Mouse (Mus musculus): ENCODE results near the gene Fam110a.

Fam110a gene

DNA sequence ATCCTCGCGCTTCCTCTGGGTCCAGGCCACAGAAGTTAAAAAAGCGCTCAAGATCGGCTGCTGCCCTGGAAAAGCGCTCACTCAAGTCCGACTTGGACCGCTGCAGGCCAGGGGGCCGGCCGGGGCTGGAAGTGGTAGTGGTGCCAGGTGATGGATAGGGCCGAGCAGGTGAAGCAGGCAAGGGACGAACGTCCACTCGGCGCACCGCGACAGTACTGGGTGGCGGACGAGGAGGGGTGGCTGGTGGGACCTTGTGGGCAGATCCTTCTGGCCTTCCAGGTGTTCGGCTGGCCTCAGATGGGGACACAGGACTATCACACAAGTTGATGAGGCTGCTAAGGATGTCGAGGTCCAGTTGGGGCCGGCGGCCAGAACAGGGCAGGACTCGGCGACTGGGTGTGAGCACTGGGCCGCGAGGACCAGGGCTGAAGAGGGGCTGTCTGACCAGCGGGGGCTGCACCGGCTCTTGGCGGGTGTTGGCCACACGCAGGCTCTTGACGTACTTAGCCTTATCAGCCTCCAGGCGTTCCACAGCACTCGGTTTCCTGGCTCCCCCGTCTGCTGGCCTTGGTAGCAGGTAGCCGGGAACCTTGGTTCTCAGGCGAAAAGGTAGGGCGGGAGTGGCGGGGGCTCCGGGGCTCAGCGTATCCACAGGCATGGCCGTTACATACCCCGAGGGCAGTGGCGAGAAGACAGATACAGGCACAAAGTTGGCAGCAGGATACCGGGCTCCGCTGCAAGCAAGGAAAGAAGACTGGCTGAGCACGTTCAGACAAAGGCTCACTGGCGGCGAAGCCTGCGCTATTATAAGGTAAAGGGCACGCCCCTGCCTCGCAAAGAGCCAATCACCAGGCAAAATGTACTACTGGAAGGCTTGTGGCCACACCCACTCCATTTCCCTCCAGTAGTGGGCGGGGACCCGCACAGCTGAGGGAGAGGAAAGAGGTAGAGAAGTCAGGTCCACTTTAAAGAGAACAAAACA lies 9.5 kb downstream of the Fam110a start:
- DNase-seq (ENCODE audit: low spot score in 2 of 2) = peak; percentile 82 to 86

GRCm38 (mm10) chr2:151969396-151969795 lies 10.6 kb downstream of the Fam110a start:
- peak in 1 of 2 experiments; percentile 57 for DNase-seq (ENCODE audit: low spot score in 2 of 2)

DNA sequence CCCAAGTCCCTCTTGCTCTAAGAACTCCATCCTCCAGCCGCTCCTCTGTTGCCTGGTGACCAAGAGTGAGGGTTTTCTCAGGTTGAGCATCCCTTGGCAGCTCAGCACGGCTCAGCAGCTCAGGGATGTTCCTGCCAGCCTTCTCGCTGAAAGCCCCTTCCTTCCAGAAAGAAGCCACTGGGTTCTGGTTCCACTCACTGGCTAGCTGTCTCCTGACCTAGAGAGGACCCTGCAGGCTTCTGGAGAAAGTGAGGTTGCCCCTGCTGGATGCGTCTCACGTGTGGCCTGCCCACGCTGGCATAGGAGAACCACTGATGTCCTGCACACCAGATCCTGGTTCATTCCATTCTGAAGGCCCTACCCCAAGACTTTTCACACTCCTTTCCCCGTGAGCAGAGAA lies 11.0 kb downstream of the Fam110a start:
- DNase-seq (ENCODE audit: low spot score in 2 of 2) = peak in 1 of 2 experiments; percentile 54

GRCm38 (mm10) chr2:151968451-151968850 lies 11.6 kb downstream of the Fam110a start:
- no peak for DNase-seq (ENCODE audit: low spot score in 2 of 2)

- DNase-seq (ENCODE audit: low spot score in 2 of 2) = no peak
These were observed 12.2 kb downstream of the Fam110a start for GRCm38 (mm10) chr2:151967792-151968191.

DNA sequence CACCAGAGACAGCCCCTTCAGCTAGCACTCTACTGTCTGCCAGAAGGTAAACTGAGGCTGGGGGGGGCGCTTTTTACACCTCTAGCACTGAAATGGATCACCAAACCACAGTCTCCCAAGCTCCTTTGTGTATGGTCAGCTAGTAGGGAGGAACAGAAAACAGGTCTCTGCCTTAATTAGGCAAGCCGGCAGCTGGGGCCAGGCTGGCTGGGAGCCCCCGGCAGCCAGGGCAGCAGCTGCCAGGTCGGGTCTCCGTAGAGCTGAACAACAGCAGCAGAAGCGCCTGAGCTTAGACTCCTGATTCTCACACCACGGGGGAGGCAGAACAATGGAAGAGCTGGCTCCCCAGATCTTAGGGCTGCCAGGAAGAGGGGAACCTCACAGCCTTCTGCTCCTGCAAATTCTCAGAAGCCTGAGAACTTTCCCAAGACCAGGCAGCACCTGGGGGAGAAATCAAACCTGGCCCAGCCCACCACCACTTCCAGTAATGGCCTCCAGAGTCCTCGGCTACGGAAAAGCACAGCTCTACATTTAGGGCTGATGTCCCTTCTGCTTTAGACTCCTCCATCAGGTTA lies 12.8 kb downstream of the Fam110a start:
- no peak for DNase-seq (ENCODE audit: low spot score in 2 of 2)

GRCm38 (mm10) chr2:151964052-151964451 lies 16.0 kb downstream of the Fam110a start:
- DNase-seq (ENCODE audit: low spot score in 2 of 2) = no peak

- no peak for DNase-seq (ENCODE audit: low spot score in 2 of 2)
These were observed 16.7 kb downstream of the Fam110a start for GRCm38 (mm10) chr2:151963319-151963718.

- DNase-seq (ENCODE audit: low spot score in 2 of 2) = peak; percentile 72 to 81
These were observed 17.5 kb downstream of the Fam110a start for GRCm38 (mm10) chr2:151962474-151962873.

DNA sequence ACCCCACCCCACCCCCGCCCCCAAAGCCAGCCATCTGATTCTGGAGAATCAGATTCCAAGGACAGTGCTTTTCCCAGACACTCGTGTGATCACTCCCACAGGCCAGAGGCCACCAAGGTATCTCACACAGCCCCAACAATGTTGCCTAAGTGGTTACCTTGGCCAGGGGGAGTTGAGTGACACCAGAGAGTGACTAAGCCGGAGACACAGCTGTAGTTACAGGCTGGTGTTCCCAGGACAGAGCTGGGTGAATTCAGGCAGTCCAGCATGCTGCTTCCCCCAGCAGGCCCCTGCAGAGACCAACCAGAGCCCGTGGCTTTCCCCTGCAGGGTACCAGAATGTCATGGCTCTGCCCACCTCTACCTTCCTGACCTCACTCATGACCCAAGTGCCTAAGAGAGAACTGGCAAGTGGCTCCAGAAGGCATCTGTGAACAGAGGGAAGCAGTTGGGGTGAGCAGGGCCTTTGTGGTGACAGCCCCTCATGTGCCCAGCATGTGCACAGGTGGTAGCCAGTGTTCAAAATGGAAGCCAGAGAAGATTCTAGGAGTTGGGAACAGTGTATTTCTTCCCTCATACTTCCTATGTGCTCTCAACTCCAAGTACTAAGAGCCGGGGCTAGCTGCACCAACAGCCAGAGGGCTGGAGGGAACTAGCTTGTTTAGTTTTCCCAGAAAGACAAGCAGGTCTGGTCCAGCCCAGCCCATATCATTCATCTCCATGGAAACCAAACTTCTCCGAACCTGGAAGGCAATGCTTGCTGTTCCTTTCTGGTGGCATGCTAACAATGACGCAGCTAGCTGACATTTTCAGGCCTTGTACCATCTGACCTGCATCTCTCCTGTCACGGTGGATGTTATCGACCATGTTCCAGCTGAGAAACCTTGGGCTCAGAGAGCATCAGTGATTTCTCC lies 18.5 kb downstream of the Fam110a start:
- no peak for DNase-seq (ENCODE audit: low spot score in 2 of 2)

DNA sequence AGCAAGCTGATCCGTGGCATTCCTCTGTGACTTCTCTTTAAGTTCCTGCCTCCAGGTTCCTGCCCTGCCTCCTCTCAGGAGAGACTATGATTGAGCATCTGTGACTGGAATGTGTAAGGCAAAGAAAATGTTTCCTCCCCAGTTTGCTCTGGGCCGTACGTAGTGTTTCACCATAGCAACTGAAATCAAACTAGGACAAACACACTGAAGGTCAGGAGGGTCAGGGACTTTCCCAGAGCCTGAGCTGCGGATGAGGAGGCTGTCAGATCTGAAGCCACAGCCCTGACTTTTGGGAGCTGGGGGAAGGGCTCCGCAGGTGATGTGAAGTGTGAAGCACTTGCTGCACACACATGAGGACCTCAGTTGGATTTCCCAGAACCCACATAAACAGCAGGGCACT lies 20.7 kb downstream of the Fam110a start:
- no peak for DNase-seq (ENCODE audit: low spot score in 2 of 2)

GRCm38 (mm10) chr2:151956500-151957137 lies 23.4 kb downstream of the Fam110a start:
- no peak for DNase-seq (ENCODE audit: low spot score in 2 of 2)

GRCm38 (mm10) chr2:151953665-151954064 lies 26.4 kb downstream of the Fam110a start:
- DNase-seq (ENCODE audit: low spot score in 2 of 2) = no peak

- no peak for DNase-seq (ENCODE audit: low spot score in 2 of 2)
These were observed 30.8 kb downstream of the Fam110a start for GRCm38 (mm10) chr2:151949082-151949774.

- no peak for DNase-seq (ENCODE audit: low spot score in 2 of 2)
These were observed 31.7 kb downstream of the Fam110a start for GRCm38 (mm10) chr2:151948311-151948710.

GRCm38 (mm10) chr2:151947617-151948016 lies 32.4 kb downstream of the Fam110a start:
- no peak for DNase-seq (ENCODE audit: low spot score in 2 of 2)

DNA sequence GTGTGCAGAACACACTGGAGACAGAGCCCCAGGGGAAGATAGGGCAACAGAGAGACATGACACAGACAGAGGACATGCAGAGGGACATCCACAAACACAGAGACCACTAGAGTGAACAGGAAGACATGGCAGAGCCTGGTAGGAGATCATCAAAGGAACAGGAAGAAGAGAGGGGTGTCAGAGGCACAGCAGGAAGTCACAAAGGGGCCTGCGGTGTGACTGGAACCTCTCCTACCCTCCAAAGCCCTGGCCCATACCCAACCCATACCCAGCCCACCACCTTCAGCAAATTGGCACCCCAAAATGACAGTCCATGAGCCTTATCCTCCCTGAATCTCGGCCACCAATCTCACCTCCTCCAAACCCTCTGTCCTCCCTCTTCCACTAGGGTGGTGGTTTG lies 35.9 kb downstream of the Fam110a start:
- no peak for DNase-seq (ENCODE audit: low spot score in 2 of 2)

DNA sequence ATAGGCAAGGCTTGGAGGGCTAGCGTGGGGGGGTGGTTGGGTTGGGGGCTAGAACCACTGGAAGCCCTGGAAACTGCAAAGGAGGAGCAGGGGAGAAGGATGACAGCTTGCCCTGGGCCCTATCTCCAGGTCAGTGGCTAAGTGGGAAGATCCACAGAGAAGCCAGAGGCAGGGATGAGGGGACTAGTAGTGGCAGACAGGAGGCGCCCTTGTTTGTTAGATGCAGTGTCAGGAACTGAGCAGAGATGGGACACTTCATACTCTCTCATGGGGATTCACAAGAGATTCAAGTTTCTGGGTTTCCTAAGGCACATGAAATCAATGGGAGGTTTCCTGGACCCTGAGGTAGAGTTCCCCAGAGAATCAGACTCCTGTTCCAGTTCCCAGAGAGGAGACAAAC lies 38.8 kb downstream of the Fam110a start:
- DNase-seq (ENCODE audit: low spot score in 2 of 2) = no peak

GRCm38 (mm10) chr2:151939651-151940420 lies 40.2 kb downstream of the Fam110a start:
- DNase-seq (ENCODE audit: low spot score in 2 of 2) = no peak

- peak; percentile 75 for DNase-seq (ENCODE audit: low spot score in 2 of 2)
These were observed 41.2 kb downstream of the Fam110a start for GRCm38 (mm10) chr2:151938780-151939200.
